In genomic region chr4:107252522-107252921, GRCm38 (mm10) we compare ENCODE assay signal across 8 mouse cellular contexts. TPM values are rescaled to one million over a fixed set of nuclear protein-coding genes. Genes with fewer than 3 reads are reported as not detected.
A peak's percentile ranks its signal among the peaks of the same experiment; 100 is the strongest.
DNase-seq lines count a peak whose midpoint lies in the region; ATAC-seq lines count a peak whose summit lies in the region.

No protein-coding gene starts in this region.

- ATAC-seq in hindbrain, embryonic 16.5 days: no peak

- no peaks in the 10 kb centered on the region for H3K9me3 ChIP-seq in hindbrain, embryonic 16.5 days (ENCODE audit: control insufficient read depth, low read length)

- peak overlapping the region; percentile 92 for H3K9ac ChIP-seq in hindbrain, embryonic 16.5 days (ENCODE audit: low read depth, low read length)

- peak overlapping the region; percentile 89 for H3K4me3 ChIP-seq in hindbrain, embryonic 16.5 days (ENCODE audit: low read length)

- H3K27me3 ChIP-seq in hindbrain, embryonic 16.5 days (replicated peaks; ENCODE audit: control insufficient read depth, insufficient read depth, low read length): no peaks in the 10 kb centered on the region

- H3K4me2 ChIP-seq in hindbrain, embryonic 16.5 days (ENCODE audit: low read length): peak overlapping the region; percentile 75

- 0% methylated on average over 11 of the region's 11 CpGs for WGBS in hindbrain, embryonic 16.5 days

- peaks cover 19% of the 10 kb centered on the region for H3K4me1 ChIP-seq in hindbrain, embryonic 16.5 days (ENCODE audit: control insufficient read depth, insufficient read depth, low read depth, low read length)

- no peaks in the 10 kb centered on the region for H3K36me3 ChIP-seq in hindbrain, embryonic 16.5 days (ENCODE audit: control insufficient read depth, insufficient read depth, low read length)

- intact Hi-C loops in left cerebral cortex, postnatal 25 days (cut with DNase I): loop anchor here (10.0 kb wide), 1 partner anchor 402 kb away; no protein-coding TSS in a partner anchor

- peak; percentile 11 for DNase-seq in embryo, embryonic 10 days (ENCODE audit: low spot score)
- no peak for DNase-seq in embryo, embryonic 9.5 days (ENCODE audit: extremely low spot score)
- DNase-seq in retina, embryonic 14.5 days (ENCODE audit: low spot score): peak; percentile 18
- no peak for DNase-seq in retina, postnatal 1 day
- DNase-seq in neural tube, embryonic 10.5 days (ENCODE audit: extremely low spot score, low spot score): peak; percentile 18
- DNase-seq in frontal cortex, postnatal 25 days (ENCODE audit: low spot score in 2 of 2): no peak
- DNase-seq in left cerebral cortex, postnatal 25 days (ENCODE audit: low spot score in 2 of 2): no peak

- peak overlapping the region; percentile 95 for H3K27ac ChIP-seq in hindbrain, embryonic 16.5 days (ENCODE audit: low read depth, low read length)

RNA-seq across cellular contexts. Expression of gene Lrrc42, which starts 0.8 kb away (rescaled TPM):
- 52.1 and 54.7 TPM in 2 replicates for polyA plus RNA-seq in hindbrain, embryonic 16.5 days (2015; fragmentation: Nextera tagmentation; extraction: Ambion mirVana)
- 10 to 100 TPM; 32.3 to 33.1 TPM for total RNA-seq in left cerebral cortex, postnatal 25 days (2021)

RNA-seq across cellular contexts. Expression of gene Hspb11, which starts 0.9 kb away (rescaled TPM):
- 31.1 and 36.8 TPM in 2 replicates for polyA plus RNA-seq in hindbrain, embryonic 16.5 days (2015; fragmentation: Nextera tagmentation; extraction: Ambion mirVana)
- 10 to 100 TPM; 15.9 to 20.8 TPM for total RNA-seq in left cerebral cortex, postnatal 25 days (2021)

RNA-seq across cellular contexts. Expression of gene Ldlrad1, which starts 43.5 kb away (rescaled TPM):
- polyA plus RNA-seq in hindbrain, embryonic 16.5 days (2015; fragmentation: Nextera tagmentation; extraction: Ambion mirVana): not detected in 2 replicates
- total RNA-seq in left cerebral cortex, postnatal 25 days (2021): not detected

RNA-seq across cellular contexts. Expression of gene Dio1, which starts 54.4 kb away (rescaled TPM):
- not detected in 2 replicates for polyA plus RNA-seq in hindbrain, embryonic 16.5 days (2015; fragmentation: Nextera tagmentation; extraction: Ambion mirVana)
- not detected for total RNA-seq in left cerebral cortex, postnatal 25 days (2021)

Comparison
In these comparisons a context has a peak if more than half of its experiments do, and no peak if none do; other contexts are left out.
1. DNase-seq: peak in embryo, embryonic 10 days (single experiment), retina, embryonic 14.5 days (single experiment) and neural tube, embryonic 10.5 days (single experiment); none in embryo, embryonic 9.5 days (single experiment), retina, postnatal 1 day (single experiment), frontal cortex, postnatal 25 days (0 of 2) and left cerebral cortex, postnatal 25 days (0 of 2).